Mouse (Mus musculus) limb, embryonic 11.5 days (tissue): ENCODE measurements around the gene Tmeff1. TPM values are rescaled to one million over a fixed set of nuclear protein-coding genes. Genes with fewer than 3 reads are reported as not detected.

Source experiments
- ATAC-seq: fragments of 200-750 bp; cut with Nextera tagmentation; 2 replicates; pipeline ENCODE4 v1.8.0; 2017; ENCODE audit warnings: low read depth; ENCODE audit not compliant: insufficient number of reproducible peaks, low FRiP score, low TSS enrichment
- DNase-seq: peaks from one replicate; pipeline ENCODE4 v3.0.0-alpha.2; 2015; ENCODE audit warnings: low spot score
- H3K27ac ChIP-seq: fragments of 300-500 bp; sonication (generic); replicated peaks from 2 replicates; pipeline ENCODE4 v1.5.1; 2014; ENCODE audit warnings: low read depth, mild to moderate bottlenecking, low read length
- H3K27me3 ChIP-seq: fragments of 300-500 bp; sonication (generic); 2 replicates; pipeline ENCODE4 v1.6.1; 2014; ENCODE audit warnings: mild to moderate bottlenecking, low read length, mixed read lengths; ENCODE audit not compliant: control insufficient read depth, insufficient read depth
- H3K36me3 ChIP-seq: fragments of 300-500 bp; sonication (generic); 2 replicates; pipeline ENCODE4 v1.6.1; 2014; ENCODE audit warnings: mild to moderate bottlenecking, low read length, moderate library complexity, mixed read lengths; ENCODE audit not compliant: control insufficient read depth, insufficient read depth
- H3K4me1 ChIP-seq: fragments of 300-500 bp; sonication (generic); 2 replicates; pipeline ENCODE4 v1.6.1; 2014; ENCODE audit warnings: low read length, mixed read lengths; ENCODE audit not compliant: control insufficient read depth, insufficient read depth
- H3K4me2 ChIP-seq: fragments of 300-500 bp; sonication (generic); 2 replicates; pipeline ENCODE4 v1.6.1; 2014; ENCODE audit warnings: low read depth, mild to moderate bottlenecking, moderate library complexity; ENCODE audit not compliant: severe bottlenecking
- H3K4me3 ChIP-seq: fragments of 300-500 bp; sonication (generic); 2 replicates; pipeline ENCODE4 v1.5.1; 2014; ENCODE audit warnings: low read depth, low read length
- H3K9ac ChIP-seq: fragments of 300-500 bp; sonication (generic); 2 replicates; pipeline ENCODE4 v1.6.1; 2014; ENCODE audit warnings: mild to moderate bottlenecking, low read length
- H3K9me3 ChIP-seq: fragments of 300-500 bp; sonication (generic); 2 replicates; pipeline ENCODE4 v1.6.1; 2016; ENCODE audit warnings: low read length; ENCODE audit not compliant: control insufficient read depth
- WGBS: fragments of 180-500 bp; shearing (Covaris S2); extraction: QIAGEN DNeasy Blood & Tissue Kit; methylation state at CpG from one replicate; pipeline ENCODE4 v1.1.7; 2014; 5-methylcytosine and 5-hydroxymethylcytosine counted together
- polyA plus RNA-seq: library from polyadenylated mRNA; unstranded; fragments of >200 nt; fragmentation: Nextera tagmentation; extraction: Ambion mirVana; gene quantifications from 2 replicates; pipeline ENCODE4 v1.2.1, GENCODE M21; 2014

Tmeff1 gene
- polyA plus RNA-seq, 1 experiment from 2014 or later, result 128 TPM

- Histone ChIP-seq H3K4me3 (no peak overlapping the region), H3K4me2 (no peak overlapping the region), H3K9me3 (no peaks in the 10 kb centered on the region; the same call in 1 of the 2 replicates), H3K9ac (no peak overlapping the region), H3K36me3 (peaks cover 5% of the 10 kb centered on the region), H3K27me3 (no peaks in the 10 kb centered on the region), H3K4me1 (peaks cover 15% of the 10 kb centered on the region), H3K27ac (no peak overlapping the region)
- WGBS, result 92% methylated on average over 27 of the region's 27 CpGs
- DNase-seq (no peak), ATAC-seq (no peak)
These were observed 32.4 kb upstream of the Tmeff1 start for GRCm38 (mm10) chr4:48552486-48553064.

DNA sequence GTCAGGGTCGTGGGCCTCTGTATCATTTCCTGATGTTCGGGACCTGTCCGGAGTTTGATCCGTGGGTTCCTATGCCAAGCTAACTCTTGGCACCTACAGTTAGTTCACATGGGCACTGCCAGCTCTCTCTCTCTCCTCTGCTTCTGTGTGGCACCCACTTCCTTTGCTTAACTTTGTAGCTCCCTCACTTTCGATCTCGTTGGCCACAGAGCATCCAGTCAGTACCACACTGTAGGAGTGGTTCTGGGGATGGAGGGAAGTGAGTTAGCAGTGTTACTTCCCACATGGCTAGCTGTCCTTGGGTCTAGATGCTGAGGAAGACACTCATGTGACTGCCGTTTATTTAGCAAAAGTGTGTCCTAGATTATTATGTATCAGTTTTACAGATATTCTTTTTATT is 30.8 kb upstream of the Tmeff1 start:
- H3K36me3 ChIP-seq, result peaks cover 5% of the 10 kb centered on the region
- H3K4me1 ChIP-seq, result peaks cover 2% of the 10 kb centered on the region
- H3K9ac ChIP-seq, result no peak overlapping the region
- DNase-seq, result no peak
- no peak overlapping the region for H3K27ac ChIP-seq
- ATAC-seq, result no peak
- H3K4me2 ChIP-seq, result no peak overlapping the region
- no peaks in the 10 kb centered on the region for H3K27me3 ChIP-seq
- no peak overlapping the region for H3K4me3 ChIP-seq
- 79% methylated on average over 7 of the region's 7 CpGs for WGBS
- H3K9me3 ChIP-seq, result no peaks in the 10 kb centered on the region; the same call in 1 of the 2 replicates

- H3K4me2 ChIP-seq, result no peak overlapping the region
- H3K36me3 ChIP-seq, result peaks cover 5% of the 10 kb centered on the region
- ATAC-seq (no peak), DNase-seq (peak; percentile 52)
- H3K27me3 ChIP-seq, result no peaks in the 10 kb centered on the region
- H3K27ac ChIP-seq, result no peak overlapping the region
- no peak overlapping the region for H3K9ac ChIP-seq
- H3K4me3 ChIP-seq, result no peak overlapping the region
- H3K4me1 ChIP-seq, result no peaks in the 10 kb centered on the region
- H3K9me3 ChIP-seq, result no peaks in the 10 kb centered on the region; the same call in 1 of the 2 replicates
- 26% methylated on average over 3 of the region's 3 CpGs for WGBS
These were observed 29.2 kb upstream of the Tmeff1 start for GRCm38 (mm10) chr4:48555729-48556128.

GRCm38 (mm10) chr4:48559652-48560051 is 25.3 kb upstream of the Tmeff1 start:
- no peak overlapping the region for H3K27ac ChIP-seq
- H3K27me3 ChIP-seq, result no peaks in the 10 kb centered on the region
- H3K36me3 ChIP-seq, result no peaks in the 10 kb centered on the region; the same call in 1 of the 2 replicates
- H3K9ac ChIP-seq, result no peak overlapping the region
- H3K4me2 ChIP-seq, result no peak overlapping the region
- no peak overlapping the region for H3K4me3 ChIP-seq
- WGBS, result 94% methylated on average over 14 of the region's 14 CpGs
- no peak for DNase-seq
- no peaks in the 10 kb centered on the region for H3K4me1 ChIP-seq
- no peaks in the 10 kb centered on the region for H3K9me3 ChIP-seq
- ATAC-seq, result no peak

DNA sequence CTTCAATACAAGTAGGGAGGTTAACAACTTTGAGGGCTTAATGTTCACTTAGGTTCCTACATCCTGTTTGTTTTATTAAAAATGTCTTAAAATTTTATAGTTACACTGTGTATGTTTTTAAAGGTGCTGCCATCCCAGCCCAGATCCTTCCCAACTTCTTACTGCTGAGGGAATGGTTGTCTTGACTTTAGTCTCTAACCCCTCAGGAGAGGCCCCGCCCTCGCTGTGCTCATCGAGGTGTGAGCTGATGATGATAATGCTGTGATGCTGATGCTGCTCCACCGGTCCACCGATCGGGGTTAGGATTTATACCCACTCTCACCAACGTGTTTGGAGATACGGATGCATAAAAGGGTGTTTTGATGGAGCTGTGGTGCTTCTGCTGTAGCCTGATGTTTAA is 23.1 kb upstream of the Tmeff1 start:
- DNase-seq, result no peak
- H3K4me2 ChIP-seq, result no peak overlapping the region
- H3K27me3 ChIP-seq, result no peaks in the 10 kb centered on the region
- no peak overlapping the region for H3K9ac ChIP-seq
- 94% methylated on average over 8 of the region's 8 CpGs for WGBS
- H3K4me1 ChIP-seq, result no peaks in the 10 kb centered on the region
- ATAC-seq, result no peak
- no peaks in the 10 kb centered on the region for H3K9me3 ChIP-seq
- no peaks in the 10 kb centered on the region; the same call in 1 of the 2 replicates for H3K36me3 ChIP-seq
- no peak overlapping the region for H3K4me3 ChIP-seq
- no peak overlapping the region for H3K27ac ChIP-seq

- Histone ChIP-seq H3K4me3 (no peak overlapping the region), H3K9ac (no peak overlapping the region), H3K27ac (no peak overlapping the region), H3K27me3 (no peaks in the 10 kb centered on the region), H3K9me3 (no peaks in the 10 kb centered on the region), H3K36me3 (no peaks in the 10 kb centered on the region), H3K4me1 (peaks cover under 1% of the 10 kb centered on the region; the same call in 1 of the 2 replicates), H3K4me2 (no peak overlapping the region)
- DNase-seq, result no peak
- ATAC-seq, result no peak
These were observed 20.0 kb upstream of the Tmeff1 start for GRCm38 (mm10) chr4:48564962-48565361.

DNA sequence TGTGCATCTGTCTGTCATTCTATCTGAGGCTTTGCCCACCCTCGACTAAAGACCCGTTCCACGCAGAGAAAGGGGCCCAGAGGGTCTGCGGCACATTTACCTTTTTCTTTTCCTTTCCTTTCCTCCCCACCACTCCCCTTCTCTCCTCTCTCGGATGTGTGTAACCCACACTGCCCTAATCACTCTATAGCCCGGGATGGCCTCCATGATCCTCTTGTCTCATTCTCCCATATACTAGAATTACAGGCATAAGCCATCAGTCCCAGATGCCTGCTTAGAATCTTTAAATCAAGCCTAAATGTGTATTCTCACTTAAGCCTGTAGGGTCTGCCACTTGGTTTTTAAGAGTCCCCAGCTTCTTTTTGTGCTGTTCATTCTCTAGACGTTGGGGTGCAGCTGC is 8.6 kb upstream of the Tmeff1 start:
- H3K4me3 ChIP-seq, result no peak overlapping the region
- WGBS, result 89% methylated on average over 7 of the region's 7 CpGs
- ATAC-seq, result no peak

GRCm38 (mm10) chr4:48577831-48578230 is 7.1 kb upstream of the Tmeff1 start:
- no peaks in the 10 kb centered on the region for H3K9me3 ChIP-seq
- no peak overlapping the region for H3K27ac ChIP-seq
- H3K4me3 ChIP-seq, result no peak overlapping the region
- WGBS, result 91% methylated on average over 1 of the region's 1 CpGs
- no peaks in the 10 kb centered on the region; the same call in 1 of the 2 replicates for H3K4me1 ChIP-seq
- no peaks in the 10 kb centered on the region for H3K36me3 ChIP-seq
- H3K4me2 ChIP-seq, result no peak overlapping the region
- H3K27me3 ChIP-seq, result no peaks in the 10 kb centered on the region
- DNase-seq (no peak), ATAC-seq (no peak)
- no peak overlapping the region for H3K9ac ChIP-seq

More for the DNA sequence above, 8.6 kb upstream of the Tmeff1 start:
- no peak for DNase-seq
- Histone ChIP-seq H3K9ac (no peak overlapping the region), H3K36me3 (no peaks in the 10 kb centered on the region), H3K4me1 (no peaks in the 10 kb centered on the region; the same call in 1 of the 2 replicates), H3K27ac (no peak overlapping the region), H3K4me2 (no peak overlapping the region), H3K9me3 (no peaks in the 10 kb centered on the region), H3K27me3 (no peaks in the 10 kb centered on the region)

DNA sequence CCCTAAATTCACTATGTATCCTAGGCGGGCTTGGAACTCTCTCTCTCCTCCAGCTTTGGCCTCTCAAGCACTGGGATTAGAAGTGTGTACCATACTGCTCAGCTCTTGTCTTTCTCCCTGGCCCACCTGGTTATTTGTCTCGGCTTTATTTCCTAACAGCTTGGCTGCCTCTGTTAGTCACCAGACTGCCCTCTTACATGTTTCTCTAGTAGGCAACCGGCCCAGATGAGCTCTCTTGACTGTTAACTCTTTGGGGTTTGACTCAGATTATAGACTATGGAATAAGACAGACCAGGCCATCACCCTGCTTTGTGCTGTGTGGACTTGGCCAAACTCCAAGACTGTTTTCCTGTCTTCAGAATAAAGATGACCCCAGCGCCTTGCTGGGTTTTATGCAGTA is 6.6 kb upstream of the Tmeff1 start:
- ATAC-seq, result no peak
- H3K4me3 ChIP-seq, result no peak overlapping the region
- WGBS, result 61% methylated on average over 4 of the region's 4 CpGs
- no peaks in the 10 kb centered on the region for H3K9me3 ChIP-seq
- DNase-seq, result no peak
- no peaks in the 10 kb centered on the region; the same call in 1 of the 2 replicates for H3K4me1 ChIP-seq
- H3K27me3 ChIP-seq, result no peaks in the 10 kb centered on the region
- no peak overlapping the region for H3K27ac ChIP-seq
- no peaks in the 10 kb centered on the region for H3K36me3 ChIP-seq
- no peak overlapping the region for H3K9ac ChIP-seq
- no peak overlapping the region for H3K4me2 ChIP-seq
